Mouse (Mus musculus) forebrain, embryonic 16.5 days (tissue): ENCODE results near the gene Zcchc8. TPM values are rescaled to one million over a fixed set of nuclear protein-coding genes. Genes with fewer than 3 reads are reported as not detected.

Source experiments
- ATAC-seq: fragments of 200-750 bp; cut with Nextera tagmentation; 2 replicates; pipeline ENCODE4 v1.8.0; 2017; ENCODE audit warnings: mild to moderate bottlenecking, moderate library complexity
- H3K27ac ChIP-seq: fragments of 300-500 bp; sonication (generic); 2 replicates; pipeline ENCODE4 v1.5.1; 2014; ENCODE audit warnings: low read length, control low read depth
- H3K27me3 ChIP-seq: fragments of 300-500 bp; sonication (generic); replicated peaks from 2 replicates; pipeline ENCODE4 v1.6.1; 2014; ENCODE audit warnings: low read length; ENCODE audit not compliant: control insufficient read depth, insufficient read depth
- H3K36me3 ChIP-seq: fragments of 300-500 bp; sonication (generic); 2 replicates; pipeline ENCODE4 v1.6.1; 2014; ENCODE audit not compliant: control insufficient read depth, insufficient read depth
- H3K4me1 ChIP-seq: fragments of 300-500 bp; sonication (generic); replicated peaks from 2 replicates; pipeline ENCODE4 v1.6.1; 2014; ENCODE audit warnings: low read length; ENCODE audit not compliant: control insufficient read depth, insufficient read depth
- H3K4me2 ChIP-seq: fragments of 300-500 bp; sonication (generic); 2 replicates; pipeline ENCODE4 v1.6.1; 2014; ENCODE audit warnings: mild to moderate bottlenecking, low read length, control low read depth
- H3K4me3 ChIP-seq: fragments of 300-500 bp; sonication (generic); replicated peaks from 2 replicates; pipeline ENCODE4 v1.5.1; 2014; ENCODE audit warnings: mild to moderate bottlenecking, low read length, control low read depth
- H3K9ac ChIP-seq: fragments of 300-500 bp; sonication (generic); replicated peaks from 2 replicates; pipeline ENCODE4 v1.6.1; 2014; ENCODE audit warnings: low read depth, low read length, control low read depth
- H3K9me3 ChIP-seq: fragments of 300-500 bp; sonication (generic); 2 replicates; pipeline ENCODE4 v1.6.1; 2016; ENCODE audit warnings: low read length; ENCODE audit not compliant: control insufficient read depth
- WGBS: fragments of 180-500 bp; shearing (Covaris S2); extraction: QIAGEN DNeasy Blood & Tissue Kit; methylation state at CpG from one replicate; pipeline ENCODE4 v1.1.7; 2014; 5-methylcytosine and 5-hydroxymethylcytosine counted together
- polyA plus RNA-seq: library from polyadenylated mRNA; unstranded; fragments of >200 nt; fragmentation: Nextera tagmentation; extraction: Ambion mirVana; gene quantifications from 2 replicates; pipeline ENCODE4 v1.2.1, GENCODE M21; 2015

Zcchc8 gene
- polyA plus RNA-seq, 1 experiment from 2014 or later, result 92.7 TPM

GRCm38 (mm10) chr5:123654937-123655336, 66.0 kb downstream of the Zcchc8 start:
- H3K4me1 ChIP-seq, result no peaks in the 10 kb centered on the region
- no peak overlapping the region for H3K27ac ChIP-seq
- no peak overlapping the region for H3K4me3 ChIP-seq
- H3K27me3 ChIP-seq, result no peaks in the 10 kb centered on the region
- H3K36me3 ChIP-seq, result peaks cover 4% of the 10 kb centered on the region; the same call in 1 of the 2 replicates
- no peak overlapping the region for H3K9ac ChIP-seq
- no peak overlapping the region for H3K4me2 ChIP-seq
- no peaks in the 10 kb centered on the region for H3K9me3 ChIP-seq
- no peak for ATAC-seq
- WGBS, result 30% methylated on average over 5 of the region's 5 CpGs

- no peaks in the 10 kb centered on the region for H3K27me3 ChIP-seq
- H3K36me3 ChIP-seq, result peaks cover 6% of the 10 kb centered on the region
- WGBS, result 82% methylated on average over 11 of the region's 11 CpGs
- no peak for ATAC-seq
- H3K4me1 ChIP-seq, result no peaks in the 10 kb centered on the region
- no peak overlapping the region for H3K4me2 ChIP-seq
- H3K4me3 ChIP-seq, result no peak overlapping the region
- no peak overlapping the region for H3K9ac ChIP-seq
- no peaks in the 10 kb centered on the region for H3K9me3 ChIP-seq
- no peak overlapping the region for H3K27ac ChIP-seq
Measured at GRCm38 (mm10) chr5:123653287-123653801, 67.6 kb downstream of the Zcchc8 start.

GRCm38 (mm10) chr5:123650825-123651224, 70.1 kb downstream of the Zcchc8 start:
- Histone ChIP-seq H3K4me2 (no peak overlapping the region), H3K27ac (no peak overlapping the region), H3K9ac (no peak overlapping the region), H3K36me3 (peaks cover 17% of the 10 kb centered on the region), H3K4me1 (no peaks in the 10 kb centered on the region), H3K27me3 (no peaks in the 10 kb centered on the region), H3K9me3 (no peaks in the 10 kb centered on the region), H3K4me3 (no peak overlapping the region)
- 68% methylated on average over 2 of the region's 2 CpGs for whole genome bisulfite sequencing
- ATAC-seq, result no peak

Other genes with a start within 250 kb of the Zcchc8 start
- gene Lrrc43, start 231.8 kb downstream of the Zcchc8 start, polyA plus RNA-seq, result 0.24 and 0.43 TPM in 2 replicates
- gene Il31, start 231.6 kb downstream of the Zcchc8 start, polyA plus RNA-seq, result not detected in 2 replicates
- gene B3gnt4, start 210.6 kb downstream of the Zcchc8 start, polyA plus RNA-seq, result 1.8 and 2.5 TPM in 2 replicates
- 116 and 123 TPM in 2 replicates for gene Diablo, start 196.9 kb downstream of the Zcchc8 start, polyA plus RNA-seq
- gene Gm49027, start 195.6 kb downstream of the Zcchc8 start, polyA plus RNA-seq, result 2.3 and 4.1 TPM in 2 replicates
- gene Vps33a, start 148.1 kb downstream of the Zcchc8 start, polyA plus RNA-seq, result 44.1 and 44.9 TPM in 2 replicates
- 83.1 and 93.0 TPM in 2 replicates for gene Clip1, start 36.5 kb downstream of the Zcchc8 start, polyA plus RNA-seq
- 145 and 163 TPM in 2 replicates for gene Rsrc2, start 28.3 kb upstream of the Zcchc8 start, polyA plus RNA-seq
- gene Kntc1, start 28.6 kb upstream of the Zcchc8 start, polyA plus RNA-seq, result 12.6 and 12.8 TPM in 2 replicates
- gene Hcar2, start 144.4 kb upstream of the Zcchc8 start, polyA plus RNA-seq, result not detected in 2 replicates
- 0.54 and 0.58 TPM in 2 replicates for gene Hcar1, start 158.9 kb upstream of the Zcchc8 start, polyA plus RNA-seq
- 127 and 129 TPM in 2 replicates for gene Denr, start 186.1 kb upstream of the Zcchc8 start, polyA plus RNA-seq
- 2.3 and 2.4 TPM in 2 replicates for gene Gm43518, start 206.3 kb upstream of the Zcchc8 start, polyA plus RNA-seq
- gene Ccdc62, start 209.6 kb upstream of the Zcchc8 start, polyA plus RNA-seq, result 3.0 and 4.9 TPM in 2 replicates